In the genomic region with DNA sequence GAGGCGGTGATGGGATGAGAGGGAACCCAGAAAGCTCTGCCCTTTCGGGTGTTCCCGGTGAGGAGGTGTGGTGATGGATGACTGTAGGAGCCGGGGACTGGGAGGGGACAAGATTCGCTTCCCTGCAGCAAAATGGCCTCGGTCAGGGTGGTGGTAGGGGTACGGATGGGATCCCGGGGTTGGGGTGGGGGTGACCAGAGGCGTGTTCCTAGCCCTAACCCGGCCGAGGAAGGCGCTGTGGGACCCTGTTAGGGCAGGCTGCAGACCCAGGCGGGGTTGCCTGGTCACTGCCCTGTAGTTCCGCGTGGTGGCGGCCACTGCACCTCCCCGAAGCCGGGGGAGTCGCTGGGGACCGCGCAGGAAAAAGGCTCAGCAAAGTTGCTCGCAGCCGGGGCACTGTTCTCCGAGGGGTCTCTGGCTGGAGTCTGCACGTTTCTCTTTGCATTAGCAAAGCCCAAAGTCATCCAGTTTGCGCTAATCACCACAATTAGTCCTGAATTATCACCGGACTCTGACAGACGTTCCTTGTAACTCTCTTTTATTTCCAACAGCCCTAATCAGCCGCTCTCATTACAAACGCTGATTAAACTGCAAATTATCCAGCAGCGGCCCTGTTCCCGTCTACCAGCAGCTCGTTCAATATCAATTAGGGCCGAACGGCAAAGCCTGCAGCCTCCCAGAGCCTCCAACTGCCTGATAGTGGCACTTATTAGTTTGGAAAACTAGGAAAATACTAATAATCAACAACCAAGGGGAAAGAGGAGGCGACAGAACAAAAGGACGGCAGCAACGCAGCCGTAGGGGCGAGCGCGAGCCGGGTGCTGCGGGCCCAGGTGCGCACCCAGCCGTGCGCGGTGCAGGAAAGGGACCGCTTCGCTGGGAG, we compare ENCODE assay signal across 8 mouse cellular contexts.
A peak's percentile ranks its signal among the peaks of the same experiment; 100 is the strongest.
DNase-seq lines count a peak whose midpoint lies in the region; ATAC-seq lines count a peak whose summit lies in the region.

No protein-coding gene starts in this region.

- no peaks in the 10 kb centered on the region for H3K9me3 ChIP-seq in heart, embryonic 15.5 days (replicated peaks)
- H3K9me3 ChIP-seq in midbrain, embryonic 10.5 days (replicated peaks), result no peaks in the 10 kb centered on the region

- peak overlapping the region; percentile 92 for H3K4me2 ChIP-seq in heart, embryonic 15.5 days

- peak overlapping the region; percentile 11; the same call in 1 of the 2 replicates for H3K9ac ChIP-seq in heart, embryonic 15.5 days

- WGBS in heart, embryonic 15.5 days, result under 1% methylated on average over 50 of the region's 50 CpGs
- WGBS in midbrain, embryonic 10.5 days, result under 1% methylated on average over 50 of the region's 50 CpGs

- H3K36me3 ChIP-seq in heart, embryonic 15.5 days, result no peaks in the 10 kb centered on the region
- no peaks in the 10 kb centered on the region for H3K36me3 ChIP-seq in midbrain, embryonic 10.5 days

- no peak overlapping the region for H3K27ac ChIP-seq in heart, embryonic 15.5 days
- no peak overlapping the region for H3K27ac ChIP-seq in midbrain, embryonic 10.5 days (replicated peaks)

- DNase-seq in kidney, adult 11 months, result peak; percentile 9
- no peak for DNase-seq in kidney, adult 9 months
- DNase-seq in embryo, embryonic 10 days (ENCODE audit: low spot score), result peak; percentile 74
- DNase-seq in kidney, postnatal 25 days, result peak; percentile 14 to 37
- peak; percentile 76 for DNase-seq in midbrain, embryonic 10.5 days (ENCODE audit: low spot score)
- DNase-seq in natural killer cell, adult 2 months (ENCODE audit: low spot score in 2 of 2), result no peak
- no peak for DNase-seq in adipocyte (ENCODE audit: low spot score)

- peak; percentile 73; the same call in 1 of the 2 replicates for ATAC-seq in heart, embryonic 15.5 days (replicated peaks; ENCODE audit: insufficient number of reproducible peaks, insufficient read depth, low FRiP score, low read depth)

- peaks cover 91% of the 10 kb centered on the region for H3K27me3 ChIP-seq in heart, embryonic 15.5 days
- H3K27me3 ChIP-seq in midbrain, embryonic 10.5 days (ENCODE audit: low read depth, poor library complexity, severe bottlenecking), result peaks cover 100% of the 10 kb centered on the region

- peaks cover 20% of the 10 kb centered on the region for H3K4me1 ChIP-seq in heart, embryonic 15.5 days (replicated peaks)
- H3K4me1 ChIP-seq in midbrain, embryonic 10.5 days, result peaks cover 42% of the 10 kb centered on the region

- peak overlapping the region; percentile 52 for H3K4me3 ChIP-seq in heart, embryonic 15.5 days
- H3K4me3 ChIP-seq in midbrain, embryonic 10.5 days, result peak overlapping the region; percentile 40

Comparison
In these comparisons a context has a peak if more than half of its experiments do, and no peak if none do; other contexts are left out.
1. DNase-seq: peak in kidney, adult 11 months (single experiment), embryo, embryonic 10 days (single experiment), kidney, postnatal 25 days (2 of 2) and midbrain, embryonic 10.5 days (single experiment); none in kidney, adult 9 months (single experiment), natural killer cell, adult 2 months (0 of 2) and adipocyte (single experiment).